Mouse (Mus musculus) urinary bladder, postnatal 36 days (tissue): ENCODE data around the gene Tcf7l1.
"Not testable (repeated sequence)": the region's sequence is repeated elsewhere in the genome, so short reads cannot be mapped to it uniquely, and the experiment has no call there.

Experiments used
- DNase-seq, 2 experiments: peaks; one replicate each; pipeline ENCODE4 v3.0.0; 2022; ENCODE audit warnings: low spot score in 2 of 2, mixed read lengths in 1 of 2

The Tcf7l1 gene

GRCm38 (mm10) chr6:72788892-72789699 is at the start of gene Tcf7l1:
Gene Tcf7l1 (minus strand): TSS chr6:72789254.
- peak; percentile 93 to 95 for DNase-seq

DNA sequence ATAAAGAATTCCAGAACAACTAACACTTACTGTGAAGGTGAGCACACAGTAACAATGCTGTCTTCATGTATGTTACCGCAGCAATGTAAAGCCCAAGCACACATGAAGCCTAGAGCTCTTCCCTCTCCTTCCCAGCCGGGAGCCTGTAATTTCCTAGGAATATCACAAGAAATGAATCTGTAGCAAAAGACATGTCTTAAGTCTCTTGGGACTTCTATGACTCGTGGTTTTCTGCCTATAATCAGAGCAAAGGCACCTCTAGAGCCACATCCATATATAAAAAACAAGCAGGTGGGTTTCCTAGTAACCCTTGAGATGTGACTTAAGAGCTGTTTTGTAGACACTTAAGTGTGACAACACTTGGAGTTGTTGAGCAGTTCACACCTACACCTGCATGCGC is 48.7 kb upstream of the Tcf7l1 start:
- DNase-seq: no peak

GRCm38 (mm10) chr6:72834518-72834917 is 45.5 kb upstream of the Tcf7l1 start:
- no peak for DNase-seq

- no peak for DNase-seq
Observed at GRCm38 (mm10) chr6:72831858-72832257, 42.8 kb upstream of the Tcf7l1 start.

GRCm38 (mm10) chr6:72831276-72831675 is 42.2 kb upstream of the Tcf7l1 start:
- DNase-seq: peak; percentile 44 to 53

DNA sequence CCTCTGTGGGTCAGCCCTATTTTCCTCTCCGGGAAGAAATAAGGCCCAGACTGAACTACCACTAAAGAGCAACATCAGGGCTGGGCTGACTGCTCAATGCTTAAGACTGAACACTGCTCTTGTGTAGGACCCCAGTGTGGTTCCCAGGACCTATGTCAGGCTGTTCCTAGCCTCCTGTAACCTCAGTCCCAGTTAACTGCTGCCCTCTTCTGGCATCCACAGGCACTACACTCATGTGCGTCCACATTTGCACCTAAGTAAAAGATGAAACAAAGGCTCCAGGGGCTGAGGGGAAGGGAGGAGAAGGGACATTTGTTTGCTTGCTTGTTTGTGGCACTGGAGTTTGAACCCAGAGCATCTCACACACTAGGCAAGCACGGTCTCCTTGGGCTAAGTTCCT is 39.8 kb upstream of the Tcf7l1 start:
- no peak for DNase-seq

- not testable (repeated sequence) for DNase-seq
Observed at GRCm38 (mm10) chr6:72828037-72828436, 39.0 kb upstream of the Tcf7l1 start.

DNA sequence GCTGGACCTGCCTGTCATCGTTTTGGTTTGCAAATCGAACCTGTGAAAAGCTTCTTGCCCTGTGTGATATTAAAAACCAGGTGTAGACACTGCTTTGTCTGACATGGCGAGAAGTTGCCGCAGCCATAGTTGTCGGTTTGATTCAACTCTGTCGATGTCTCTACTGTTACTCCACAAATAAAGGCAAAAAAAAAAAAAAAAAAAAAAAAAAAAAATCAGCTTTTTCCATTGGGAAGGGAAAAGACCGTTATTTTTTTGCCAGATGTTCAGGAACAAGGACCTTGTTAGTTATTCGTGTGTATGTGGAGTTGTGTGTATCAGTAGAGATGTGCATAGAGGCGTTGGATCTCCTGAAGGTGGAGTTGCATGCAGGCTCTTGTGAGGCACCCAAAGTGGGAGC is 36.7 kb upstream of the Tcf7l1 start:
- no peak for DNase-seq

- no peak for DNase-seq
Observed at GRCm38 (mm10) chr6:72824971-72825737, 36.1 kb upstream of the Tcf7l1 start.

GRCm38 (mm10) chr6:72813456-72813855 is 24.4 kb upstream of the Tcf7l1 start:
- no peak for DNase-seq

DNA sequence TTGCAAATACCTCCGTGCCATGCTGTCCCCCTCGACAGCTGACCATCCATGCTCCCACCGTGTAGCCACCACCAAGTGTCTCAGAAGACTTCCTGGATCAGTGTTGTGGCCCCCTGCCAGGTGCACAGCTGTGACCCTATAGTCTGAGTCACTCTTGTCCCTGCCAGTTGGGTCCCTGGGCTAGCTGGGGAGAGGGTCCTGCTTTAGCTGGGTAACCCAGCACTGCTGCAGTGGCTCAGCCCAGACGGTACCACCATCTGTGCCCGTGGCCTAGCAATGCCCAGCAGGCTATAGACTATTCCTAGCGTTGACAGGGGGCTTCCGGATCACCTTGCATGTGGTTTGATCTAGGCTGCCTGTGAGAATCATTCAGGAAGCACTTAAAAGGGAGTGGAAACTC is 21.2 kb upstream of the Tcf7l1 start:
- no peak for DNase-seq

- no peak for DNase-seq
Observed at GRCm38 (mm10) chr6:72809522-72810149, 20.6 kb upstream of the Tcf7l1 start.

DNA sequence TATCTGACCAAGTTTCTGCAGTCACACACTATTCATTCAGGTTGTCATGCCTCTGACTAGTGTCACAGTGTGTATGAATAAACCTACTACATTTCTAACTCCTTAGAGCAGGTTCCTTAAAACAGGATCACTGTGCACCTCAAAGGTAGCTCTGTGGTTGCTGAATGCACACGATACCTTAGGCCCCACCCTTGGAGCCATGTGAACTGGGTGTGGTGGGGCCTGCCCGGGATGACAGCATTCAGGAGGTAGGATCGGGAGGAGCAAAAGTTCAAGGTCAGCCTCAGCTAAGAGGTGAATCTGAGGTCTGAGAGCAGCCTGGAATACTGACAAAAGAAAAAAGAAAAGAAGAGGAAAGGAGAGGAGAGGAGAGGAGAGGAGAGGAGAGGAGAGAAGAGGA is 19.3 kb upstream of the Tcf7l1 start:
- no peak for DNase-seq

DNA sequence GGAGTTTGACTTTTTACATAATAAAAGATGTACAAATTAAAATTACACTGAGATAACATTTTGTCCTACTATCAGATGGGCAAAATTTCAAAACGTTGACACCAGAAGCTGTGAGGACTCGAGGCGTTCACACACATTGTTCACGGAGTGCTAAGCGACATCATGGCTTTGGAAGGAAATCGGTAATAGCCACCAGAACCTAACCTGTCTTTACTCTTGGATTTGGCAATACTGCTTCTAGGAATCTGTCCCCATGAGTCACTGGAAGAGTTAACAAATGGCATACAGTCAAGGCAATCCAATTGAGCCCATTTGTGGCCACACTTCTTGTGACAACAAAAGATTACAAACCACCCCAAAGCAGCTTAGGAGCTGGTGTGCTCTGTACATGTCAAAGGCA is 14.6 kb upstream of the Tcf7l1 start:
- DNase-seq: no peak

DNA sequence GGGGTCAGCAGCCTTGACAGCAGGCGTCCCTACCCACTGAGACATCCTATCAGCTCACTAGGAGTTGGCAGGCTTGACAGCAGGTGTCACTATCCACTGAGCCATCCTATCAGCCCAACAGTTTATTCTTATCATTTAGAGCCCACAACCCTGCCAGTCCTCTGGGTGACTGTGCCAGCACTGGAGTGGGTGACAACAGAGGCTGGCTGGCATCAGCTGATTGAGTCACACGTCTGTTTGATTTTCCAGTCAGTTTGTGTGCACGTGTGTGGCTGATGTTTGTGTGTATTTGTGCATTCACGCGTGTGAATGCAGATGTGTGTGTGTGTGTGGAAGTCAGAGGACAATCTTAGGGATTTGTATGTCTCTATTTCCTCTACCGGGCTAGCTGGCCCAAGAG is 13.1 kb upstream of the Tcf7l1 start:
- DNase-seq: no peak

GRCm38 (mm10) chr6:72800641-72801040 is 11.6 kb upstream of the Tcf7l1 start:
- no peak for DNase-seq

DNA sequence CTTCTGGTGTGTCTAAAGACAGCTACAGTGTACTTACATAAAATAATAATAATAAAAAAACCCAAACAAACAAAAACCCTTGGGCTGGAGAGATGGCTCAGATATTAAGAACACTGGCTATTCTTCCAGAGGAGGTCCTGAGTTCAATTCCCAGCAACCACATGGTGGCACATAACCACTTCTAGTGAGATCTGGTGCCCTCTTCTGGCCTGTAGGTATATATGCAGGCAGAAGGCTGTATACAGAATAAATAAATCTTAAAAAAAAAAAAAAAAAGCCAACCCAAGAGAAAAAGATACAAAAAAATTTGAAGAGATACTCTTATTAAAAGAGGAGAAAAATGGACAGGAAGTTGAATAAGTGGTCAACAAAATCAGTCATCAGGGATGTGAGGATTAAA is 8.7 kb upstream of the Tcf7l1 start:
- DNase-seq: no peak

GRCm38 (mm10) chr6:72795444-72795843 is 6.4 kb upstream of the Tcf7l1 start:
- no peak for DNase-seq

DNA sequence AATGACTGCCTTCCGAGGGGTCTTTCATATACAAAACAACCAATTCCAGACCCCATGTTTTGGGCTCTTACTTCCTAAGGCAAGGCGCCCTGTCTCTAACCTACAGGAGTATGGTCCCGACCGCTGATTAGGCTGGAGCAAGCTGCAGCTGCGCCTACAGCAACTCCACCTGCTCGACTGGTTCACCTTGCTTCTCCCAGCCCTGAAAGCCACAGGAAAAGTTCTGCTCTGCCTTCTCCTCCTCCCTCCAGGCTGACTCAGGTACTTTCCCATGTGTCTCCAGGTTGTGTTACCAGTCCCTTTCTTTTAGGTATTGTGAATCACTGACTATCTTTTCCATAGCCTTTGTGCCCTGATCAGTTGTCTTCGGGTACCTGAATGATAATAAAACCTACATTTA is 5.8 kb upstream of the Tcf7l1 start:
- peak; percentile 47 to 63 for DNase-seq

DNA sequence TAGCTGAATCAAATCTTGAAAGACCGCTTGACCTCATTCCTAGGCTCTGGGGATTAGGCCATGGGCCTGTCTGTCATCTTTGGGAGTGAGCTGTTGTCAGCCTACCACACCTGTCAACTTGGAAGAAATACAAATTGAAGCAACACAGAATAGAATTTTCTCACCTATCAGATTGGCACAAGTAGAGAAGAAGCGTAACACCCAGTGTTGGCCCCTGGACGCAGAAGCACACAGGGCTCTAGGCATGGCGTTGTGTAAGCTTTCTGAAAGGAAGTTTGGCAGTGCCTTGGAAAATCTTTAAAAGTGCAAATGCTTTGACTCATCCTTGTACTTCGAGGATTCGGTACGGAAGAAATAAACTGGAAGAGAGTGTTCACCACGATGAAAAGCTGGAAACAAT is 3.6 kb upstream of the Tcf7l1 start:
- DNase-seq: no peak

GRCm38 (mm10) chr6:72787948-72788891 is 834 bp downstream of the Tcf7l1 start:
- DNase-seq: peak; percentile 50 to 54
